Mouse (Mus musculus) midbrain, embryonic 11.5 days (tissue): ENCODE data around the gene Rest. TPM values are rescaled to one million over a fixed set of nuclear protein-coding genes. Genes with fewer than 3 reads are reported as not detected.

Experiments used
- ATAC-seq: fragments of 200-750 bp; cut with Nextera tagmentation; 2 replicates; pipeline ENCODE4 v1.8.0; 2017; ENCODE audit warnings: moderate TSS enrichment, moderate library complexity; ENCODE audit not compliant: low FRiP score
- DNase-seq: peaks from one replicate; pipeline ENCODE4 v3.0.0; 2015; ENCODE audit warnings: low spot score; ENCODE audit errors: missing footprints
- H3K27ac ChIP-seq: fragments of 300-500 bp; sonication (generic); 2 replicates; pipeline ENCODE4 v1.5.1; 2014; ENCODE audit warnings: low read depth, low read length
- H3K27me3 ChIP-seq: fragments of 300-500 bp; sonication (generic); 2 replicates; pipeline ENCODE4 v1.6.1; 2014; ENCODE audit warnings: mild to moderate bottlenecking, low read length, moderate library complexity, mixed read lengths; ENCODE audit not compliant: control insufficient read depth, insufficient read depth
- H3K36me3 ChIP-seq: fragments of 300-500 bp; sonication (generic); 2 replicates; pipeline ENCODE4 v1.6.1; 2014; ENCODE audit warnings: mild to moderate bottlenecking, low read length, moderate library complexity, mixed read lengths; ENCODE audit not compliant: control insufficient read depth, insufficient read depth
- H3K4me1 ChIP-seq: fragments of 300-500 bp; sonication (generic); 2 replicates; pipeline ENCODE4 v1.6.1; 2014; ENCODE audit warnings: low read length; ENCODE audit not compliant: control insufficient read depth, insufficient read depth
- H3K4me2 ChIP-seq: fragments of 300-500 bp; sonication (generic); 2 replicates; pipeline ENCODE4 v1.6.1; 2014; ENCODE audit warnings: mild to moderate bottlenecking, moderate library complexity
- H3K4me3 ChIP-seq: fragments of 300-500 bp; sonication (generic); 2 replicates; pipeline ENCODE4 v1.5.1; 2014; ENCODE audit warnings: low read depth, low read length
- H3K9ac ChIP-seq: fragments of 300-500 bp; sonication (generic); 2 replicates; pipeline ENCODE4 v1.6.1; 2014; ENCODE audit warnings: low read length
- H3K9me3 ChIP-seq: fragments of 300-500 bp; sonication (generic); 2 replicates; pipeline ENCODE4 v1.6.1; 2016; ENCODE audit warnings: low read length; ENCODE audit not compliant: control insufficient read depth
- WGBS: fragments of 180-500 bp; shearing (Covaris S2); extraction: QIAGEN DNeasy Blood & Tissue Kit; methylation state at CpG from one replicate; pipeline ENCODE4 v1.1.7; 2014; 5-methylcytosine and 5-hydroxymethylcytosine counted together
- polyA plus RNA-seq: library from polyadenylated mRNA; unstranded; fragments of >200 nt; fragmentation: Nextera tagmentation; extraction: Ambion mirVana; gene quantifications from 2 replicates; pipeline ENCODE4 v1.2.1, GENCODE M21; 2014

Gene Rest
- polyA plus RNA-seq, 1 experiment from 2014 or later, result 18.4 TPM

DNA sequence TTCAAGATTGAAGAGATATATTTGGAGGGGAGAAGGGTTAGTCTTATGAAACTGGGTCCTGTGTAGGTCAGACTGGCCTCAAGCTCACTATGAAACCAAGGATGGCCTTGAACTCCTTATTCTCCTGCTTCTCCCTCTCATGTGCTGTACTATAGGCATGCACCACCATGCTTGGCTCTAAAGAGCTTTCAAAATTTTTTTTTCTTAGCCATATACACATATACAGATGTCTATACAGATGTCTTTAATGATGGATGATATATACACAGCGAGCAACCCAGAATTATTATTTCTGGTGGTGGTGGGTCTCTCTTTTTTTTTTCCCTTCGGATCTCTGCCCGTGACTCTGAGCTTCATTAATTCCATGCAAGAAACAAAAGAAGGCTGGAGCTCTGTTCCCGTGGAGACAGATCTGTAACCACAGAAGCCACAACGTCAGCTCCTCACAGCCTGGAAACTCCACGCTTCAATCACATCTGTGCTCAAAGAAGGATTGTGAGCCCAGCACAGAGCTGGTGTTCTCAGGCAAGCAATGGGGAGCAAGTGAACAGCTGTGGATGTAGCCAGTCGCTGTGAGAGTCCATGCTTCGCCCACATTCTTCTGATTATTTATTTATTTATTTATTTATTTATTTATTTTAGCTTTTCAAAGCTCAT lies 20.8 kb upstream of the Rest start:
- H3K9ac ChIP-seq, result no peak overlapping the region
- no peaks in the 10 kb centered on the region for H3K9me3 ChIP-seq
- 35% methylated on average over 8 of the region's 8 CpGs for WGBS
- peak; percentile 56; the same call in 1 of the 2 replicates for ATAC-seq
- no peak overlapping the region for H3K4me2 ChIP-seq
- H3K4me1 ChIP-seq, result peaks cover 8% of the 10 kb centered on the region; the same call in 1 of the 2 replicates
- no peaks in the 10 kb centered on the region for H3K27me3 ChIP-seq
- DNase-seq, result no peak
- H3K27ac ChIP-seq, result no peak overlapping the region
- H3K4me3 ChIP-seq, result no peak overlapping the region
- H3K36me3 ChIP-seq, result no peaks in the 10 kb centered on the region

DNA sequence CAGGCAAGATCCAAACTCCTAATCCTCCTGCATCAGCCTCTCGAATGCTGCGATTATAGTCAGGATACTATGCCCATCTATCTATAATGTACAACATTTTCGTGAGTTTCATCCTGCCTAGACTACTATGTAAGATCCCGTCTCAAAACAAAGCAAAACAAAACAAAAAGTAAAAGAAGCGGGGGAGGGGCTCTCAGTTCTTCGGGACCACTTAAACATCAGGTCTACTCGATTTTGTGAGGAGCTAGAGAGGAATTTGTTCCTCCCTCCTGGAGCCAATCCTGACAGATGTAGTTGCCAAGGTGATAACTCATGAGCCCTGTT lies 19.9 kb upstream of the Rest start:
- Histone ChIP-seq H3K4me2 (peak overlapping the region; percentile 32), H3K9me3 (no peaks in the 10 kb centered on the region), H3K9ac (no peak overlapping the region), H3K27ac (no peak overlapping the region), H3K36me3 (no peaks in the 10 kb centered on the region), H3K4me1 (peaks cover 8% of the 10 kb centered on the region; the same call in 1 of the 2 replicates), H3K4me3 (no peak overlapping the region), H3K27me3 (no peaks in the 10 kb centered on the region)
- DNase-seq (peak; percentile 90), ATAC-seq (no peak; the same call in 1 of the 2 replicates)
- WGBS, result 42% methylated on average over 7 of the region's 7 CpGs

DNA sequence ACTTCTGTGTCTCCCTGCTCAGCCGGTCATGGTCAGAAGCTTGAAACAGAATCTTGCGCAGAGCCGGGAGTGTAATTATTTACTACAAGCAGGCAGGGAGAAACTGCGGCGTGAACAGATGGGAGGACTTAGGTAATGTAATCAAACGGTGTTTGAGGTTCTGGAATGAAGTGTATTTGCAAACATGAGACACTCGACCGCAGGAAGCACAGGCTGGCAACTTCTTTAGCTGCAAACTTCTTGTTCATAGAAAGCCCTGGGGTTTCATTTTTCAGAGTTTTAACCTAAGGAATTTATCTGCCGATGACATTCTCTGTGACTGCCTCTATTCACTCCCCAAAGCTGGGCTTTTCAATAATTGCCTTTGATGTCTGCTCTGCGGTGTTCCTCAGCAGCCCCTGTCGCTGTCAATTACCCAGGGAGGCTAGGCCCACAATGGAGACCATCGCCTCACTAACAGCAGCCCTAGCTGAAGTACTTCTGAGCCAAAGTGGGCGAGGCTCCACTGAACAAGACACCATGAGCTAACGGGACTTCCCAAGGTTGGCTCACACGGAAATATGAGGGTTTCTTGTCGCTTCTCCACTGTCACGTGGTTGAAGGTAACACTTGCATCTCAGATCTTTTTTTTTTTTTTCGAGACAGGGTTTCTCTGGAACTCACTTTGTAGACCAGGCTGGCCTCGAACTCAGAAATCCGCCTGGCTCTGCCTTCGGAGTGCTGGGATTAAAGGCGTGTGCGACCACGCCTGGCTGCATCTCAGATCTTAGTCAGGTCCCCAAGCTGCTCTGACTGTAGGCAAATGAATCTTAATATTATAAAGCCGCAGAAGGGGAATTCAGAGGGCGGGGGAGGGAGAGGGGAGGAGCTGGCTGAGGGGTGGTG lies 19.3 kb upstream of the Rest start:
- WGBS, result 27% methylated on average over 26 of the region's 26 CpGs
- no peak overlapping the region for H3K27ac ChIP-seq

DNA sequence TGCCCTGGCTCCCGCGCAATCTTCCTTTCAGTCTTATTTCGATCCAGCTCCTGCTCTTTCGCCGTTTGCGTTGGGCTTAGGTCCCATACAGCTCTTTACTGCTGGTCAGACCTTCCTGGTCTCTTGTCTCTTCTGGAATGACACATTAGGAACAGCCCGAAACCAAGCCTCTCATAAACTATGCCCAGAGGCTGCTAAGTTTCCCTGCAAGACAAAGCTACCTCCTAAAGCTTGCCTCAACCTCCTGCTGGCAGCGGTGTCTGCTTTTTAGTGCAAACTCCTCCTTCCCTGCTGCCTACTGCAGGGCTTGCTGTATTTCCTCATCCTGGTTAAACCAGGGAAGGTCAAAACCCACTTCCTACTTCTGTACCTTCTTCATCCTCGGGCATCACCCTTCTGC lies 15.2 kb upstream of the Rest start:
- Histone ChIP-seq H3K4me3 (no peak overlapping the region), H3K9ac (no peak overlapping the region), H3K4me1 (peaks cover 5% of the 10 kb centered on the region; the same call in 1 of the 2 replicates), H3K36me3 (no peaks in the 10 kb centered on the region), H3K27ac (no peak overlapping the region), H3K4me2 (no peak overlapping the region), H3K9me3 (no peaks in the 10 kb centered on the region), H3K27me3 (no peaks in the 10 kb centered on the region)
- 74% methylated on average over 9 of the region's 9 CpGs for WGBS
- no peak for DNase-seq
- ATAC-seq, result no peak

More for the DNA sequence above, 19.3 kb upstream of the Rest start:
- Histone ChIP-seq H3K4me1 (peaks cover 8% of the 10 kb centered on the region; the same call in 1 of the 2 replicates), H3K27me3 (no peaks in the 10 kb centered on the region), H3K36me3 (no peaks in the 10 kb centered on the region), H3K4me2 (peak overlapping the region; percentile 32), H3K4me3 (no peak overlapping the region), H3K9ac (no peak overlapping the region), H3K9me3 (no peaks in the 10 kb centered on the region)
- ATAC-seq (peak; percentile 67), DNase-seq (peak; percentile 92)

DNA sequence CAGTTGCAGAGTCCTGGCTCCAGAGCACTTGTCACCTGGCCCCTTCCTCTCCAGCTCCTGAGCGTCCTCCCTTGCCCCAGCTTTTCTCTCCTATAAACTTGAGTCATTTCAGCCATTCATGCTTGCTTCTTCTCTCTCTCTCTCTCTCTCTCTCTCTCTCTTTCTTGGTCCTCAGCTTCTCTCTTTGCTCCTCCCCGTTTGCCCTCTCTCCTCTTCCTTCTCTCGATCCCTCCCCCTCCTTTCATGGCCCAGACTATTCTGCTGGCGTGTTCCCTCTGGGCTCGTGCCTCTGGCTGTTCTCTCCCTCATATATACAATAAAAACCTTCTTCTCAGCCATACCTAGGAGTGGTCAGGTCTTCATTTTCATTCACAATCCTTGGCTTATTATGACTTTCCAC lies 13.6 kb upstream of the Rest start:
- WGBS, result 56% methylated on average over 5 of the region's 5 CpGs
- no peak for ATAC-seq
- Histone ChIP-seq H3K36me3 (no peaks in the 10 kb centered on the region), H3K4me2 (no peak overlapping the region), H3K27me3 (no peaks in the 10 kb centered on the region), H3K9ac (no peak overlapping the region), H3K27ac (no peak overlapping the region), H3K4me3 (no peak overlapping the region), H3K9me3 (no peaks in the 10 kb centered on the region), H3K4me1 (no peaks in the 10 kb centered on the region)
- DNase-seq, result no peak

DNA sequence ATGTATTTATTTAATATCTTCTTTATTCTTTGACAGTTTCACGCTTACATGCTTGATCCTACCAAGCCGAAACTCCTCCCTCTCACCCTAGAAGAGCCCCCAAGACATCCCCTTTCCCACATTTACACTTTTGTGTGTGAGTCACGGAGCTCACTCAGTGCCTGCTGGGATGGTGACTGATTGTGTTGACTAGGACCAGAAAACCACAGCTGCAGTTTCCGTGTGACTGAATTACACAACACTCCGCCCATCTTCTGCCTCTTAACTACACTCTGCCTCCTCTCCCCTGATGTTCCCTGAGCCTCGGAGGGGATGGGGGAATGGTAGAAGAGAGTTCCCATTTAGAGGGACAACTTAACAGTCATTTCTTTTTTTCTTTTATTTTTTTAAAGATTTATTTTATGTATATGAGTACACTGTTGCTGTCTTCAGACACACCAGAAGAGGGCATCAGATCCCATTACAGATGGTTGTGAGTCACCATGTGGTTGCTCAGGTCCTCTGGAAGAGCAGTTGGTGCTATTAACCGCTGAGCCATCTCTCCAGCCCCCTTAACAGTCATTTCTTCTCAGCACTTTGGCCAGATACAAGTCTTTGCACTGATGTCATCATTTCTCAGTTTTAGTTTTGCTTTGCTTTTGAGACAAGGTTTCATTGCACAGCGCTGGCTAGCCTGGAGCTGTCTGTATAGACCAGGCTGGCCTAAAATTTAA lies 13.0 kb upstream of the Rest start:
- H3K4me2 ChIP-seq, result no peak overlapping the region
- ATAC-seq (no peak), DNase-seq (no peak)
- H3K27ac ChIP-seq, result no peak overlapping the region
- H3K36me3 ChIP-seq, result no peaks in the 10 kb centered on the region
- H3K9ac ChIP-seq, result no peak overlapping the region
- H3K4me3 ChIP-seq, result no peak overlapping the region
- no peaks in the 10 kb centered on the region for H3K9me3 ChIP-seq
- H3K4me1 ChIP-seq, result no peaks in the 10 kb centered on the region
- 71% methylated on average over 8 of the region's 8 CpGs for WGBS
- no peaks in the 10 kb centered on the region for H3K27me3 ChIP-seq

DNA sequence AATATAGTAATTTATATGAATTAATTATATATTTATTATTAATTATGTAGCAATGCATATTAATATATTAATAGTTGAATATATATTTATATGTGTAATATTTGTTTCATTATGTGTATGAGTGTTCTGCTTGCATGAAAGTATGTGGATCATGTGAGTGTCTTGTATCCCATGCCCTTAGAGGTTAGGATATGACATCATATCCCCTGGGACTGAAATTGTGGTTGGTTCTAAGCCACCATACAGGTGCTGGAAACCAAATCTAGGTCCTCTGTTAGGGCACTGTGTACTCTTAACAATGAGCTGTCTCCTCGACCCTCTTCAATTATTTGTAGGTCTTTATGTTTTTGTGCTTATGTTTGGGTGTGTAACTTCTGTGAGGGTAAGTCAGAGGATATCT lies 12.1 kb upstream of the Rest start:
- WGBS, result 82% methylated on average over 1 of the region's 1 CpGs
- DNase-seq, result no peak

DNA sequence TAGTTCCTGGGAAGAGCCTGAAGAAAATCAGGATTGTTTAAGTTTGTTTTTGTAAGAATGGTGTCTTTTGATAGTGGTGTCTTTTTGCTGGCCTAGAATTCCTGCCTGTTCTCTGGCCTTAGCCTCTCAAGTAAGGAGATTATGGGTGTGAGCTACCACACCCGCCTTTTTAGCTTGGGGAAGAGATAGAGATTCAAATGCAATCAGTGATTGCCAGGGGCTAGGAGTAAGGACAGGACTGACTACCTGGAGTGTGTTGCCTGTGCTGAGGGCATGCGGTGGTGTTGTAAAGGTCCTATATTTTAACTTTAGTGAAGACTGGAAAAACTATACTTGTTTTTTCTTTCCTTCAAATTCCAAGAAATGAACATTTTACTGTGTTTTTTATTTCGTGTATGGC lies 10.9 kb upstream of the Rest start:
- WGBS, result 63% methylated on average over 3 of the region's 3 CpGs
- no peak overlapping the region for H3K4me2 ChIP-seq
- H3K4me1 ChIP-seq, result no peaks in the 10 kb centered on the region

More for the DNA sequence above, 12.1 kb upstream of the Rest start:
- Histone ChIP-seq H3K27ac (no peak overlapping the region), H3K36me3 (no peaks in the 10 kb centered on the region), H3K9ac (no peak overlapping the region), H3K27me3 (no peaks in the 10 kb centered on the region), H3K4me2 (no peak overlapping the region), H3K4me1 (no peaks in the 10 kb centered on the region), H3K9me3 (no peaks in the 10 kb centered on the region), H3K4me3 (no peak overlapping the region)
- no peak for ATAC-seq

DNA sequence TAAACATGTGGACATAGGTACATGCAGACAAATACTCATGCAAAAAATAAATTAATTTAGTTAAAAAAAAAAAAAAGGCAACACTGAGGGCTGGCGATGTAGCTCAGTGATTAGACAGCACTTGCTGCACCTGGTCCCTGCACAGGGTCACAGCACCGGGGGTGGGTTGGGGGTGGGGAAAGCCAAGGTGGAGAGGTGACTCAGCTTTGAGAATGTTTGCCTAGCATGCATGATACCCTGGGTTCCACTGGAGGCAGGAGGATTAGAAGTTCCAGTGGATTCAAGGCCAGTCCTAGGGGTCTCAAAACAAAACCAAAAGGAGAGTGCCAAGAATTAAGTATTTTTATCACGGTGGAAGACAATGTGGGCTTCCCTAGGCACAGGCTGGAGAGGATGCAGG lies 7.7 kb upstream of the Rest start:
- ATAC-seq (no peak), DNase-seq (no peak)
- Histone ChIP-seq H3K4me2 (no peak overlapping the region), H3K4me3 (no peak overlapping the region), H3K9me3 (no peaks in the 10 kb centered on the region), H3K9ac (no peak overlapping the region), H3K36me3 (no peaks in the 10 kb centered on the region), H3K27me3 (no peaks in the 10 kb centered on the region), H3K27ac (no peak overlapping the region), H3K4me1 (peaks cover 7% of the 10 kb centered on the region)
- 76% methylated on average over 3 of the region's 3 CpGs for WGBS

More for the DNA sequence above, 10.9 kb upstream of the Rest start:
- Histone ChIP-seq H3K27ac (no peak overlapping the region), H3K4me3 (no peak overlapping the region), H3K9me3 (no peaks in the 10 kb centered on the region), H3K36me3 (no peaks in the 10 kb centered on the region), H3K27me3 (no peaks in the 10 kb centered on the region), H3K9ac (no peak overlapping the region)
- no peak for DNase-seq
- ATAC-seq, result no peak
